Mouse (Mus musculus) C2C12 (cell line): Measurements from ENCODE around the gene Gm47289. TPM values are rescaled to one million over a fixed set of nuclear protein-coding genes. Genes with fewer than 3 reads are reported as not detected.

Experiments used
- H3K27me3 ChIP-seq: one replicate; pipeline ENCODE4 v1.6.1; 2011; ENCODE audit not compliant: control insufficient read depth, insufficient read depth, insufficient read length
- H3K36me3 ChIP-seq: one replicate; pipeline ENCODE4 v1.6.1; 2011; ENCODE audit not compliant: control insufficient read depth, insufficient read depth
- H3K4me3 ChIP-seq: one replicate; pipeline ENCODE4 v1.5.1; 2011; ENCODE audit warnings: mild to moderate bottlenecking, control low read depth; ENCODE audit not compliant: poor library complexity, insufficient read depth, severe bottlenecking
- H3K79me2 ChIP-seq: one replicate; pipeline ENCODE4 v1.6.1; 2011; ENCODE audit not compliant: control insufficient read depth, insufficient read depth
- H3K79me3 ChIP-seq: one replicate; pipeline ENCODE4 v1.6.1; 2011; ENCODE audit warnings: low read depth, control low read depth
- H3ac ChIP-seq: one replicate; pipeline ENCODE3; 2011; ENCODE audit warnings: low read depth; ENCODE audit not compliant: control insufficient read depth, insufficient read length
- CEBPB ChIP-seq: IDR thresholded peaks from one replicate; pipeline ENCODE4 v1.6.1; 2011; ENCODE audit warnings: low read depth, mild to moderate bottlenecking, control low read depth, moderate library complexity
- CTCF ChIP-seq: IDR thresholded peaks from one replicate; pipeline ENCODE4 v1.5.1; 2011; ENCODE audit not compliant: control insufficient read depth, insufficient read depth, insufficient read length
- FOSL1 ChIP-seq: IDR thresholded peaks from one replicate; pipeline ENCODE4 v1.8.0; 2011; ENCODE audit warnings: mild to moderate bottlenecking, low read length; ENCODE audit not compliant: poor library complexity, insufficient read depth, severe bottlenecking
- MAX ChIP-seq: IDR thresholded peaks from one replicate; pipeline ENCODE4 v1.6.1; 2011; ENCODE audit warnings: mild to moderate bottlenecking, control low read depth
- MYOD1 ChIP-seq: IDR thresholded peaks from one replicate; pipeline ENCODE4 v1.6.1; 2011; ENCODE audit warnings: low read depth; ENCODE audit not compliant: control insufficient read depth, insufficient read length
- MYOG ChIP-seq: IDR thresholded peaks from one replicate; pipeline ENCODE4 v1.6.1; 2011; ENCODE audit not compliant: control insufficient read depth, insufficient read length; ENCODE audit errors: extremely low read depth
- USF1 ChIP-seq: IDR thresholded peaks from one replicate; pipeline ENCODE4 v1.6.1; 2011; ENCODE audit warnings: low read depth, mild to moderate bottlenecking, control low read depth, moderate library complexity
- long read RNA-seq, 2 experiments: library from polyadenylated mRNA; unstranded; transcript quantifications; one replicate each; pipeline ENCODE4 v2.0.0; 2019 to 2020
- polyA plus RNA-seq: library from polyadenylated mRNA; unstranded; fragments of >200 nt; fragmentation: generic; extraction: Trizol; gene quantifications from one replicate; pipeline ENCODE4 v1.2.1, GENCODE M21; 2012; ENCODE audit warnings: missing spikeins

Gm47289 gene
- not detected for polyA plus RNA-seq
- long read RNA-seq, experiment 1: 0 reads
- long read RNA-seq, experiment 2: 0 reads

DNA sequence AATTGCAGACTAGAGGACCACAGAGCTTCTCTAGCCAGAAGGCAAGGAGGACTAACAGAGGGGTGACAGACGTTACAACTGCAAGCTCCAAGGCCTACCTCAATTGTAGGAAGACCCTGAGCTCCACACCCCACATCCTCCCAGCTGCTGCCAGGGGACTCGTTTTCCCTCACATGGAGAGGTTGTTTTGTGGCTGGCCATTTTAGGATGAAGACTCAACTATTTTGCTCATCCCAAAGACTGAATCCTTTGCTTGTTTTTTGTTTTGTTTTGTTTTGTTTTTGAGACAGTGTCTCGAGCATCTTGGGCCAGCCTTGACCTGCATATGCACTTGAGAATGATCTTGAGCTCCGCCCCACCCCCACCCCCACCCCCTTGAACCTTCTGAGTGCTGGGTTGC lies at the start of gene Gm47289:
Gene Gm47289 (plus strand): TSS at position 301 of the 400 bp plus-strand sequence.
- Histone ChIP-seq H3K36me3 (no peaks in the 10 kb centered on the region), H3K79me2 (no peaks in the 10 kb centered on the region), H3ac (no peak within 1 kb of the TSS), H3K27me3 (peaks cover 57% of the 10 kb centered on the region), H3K4me3 (no peak within 1 kb of the TSS), H3K79me3 (no peaks in the 10 kb centered on the region)
- no peak for TF ChIP-seq MYOD1
- TF ChIP-seq FOSL1: no peak
- TF ChIP-seq CTCF: no peak
- TF ChIP-seq MAX: no peak
- no peak for TF ChIP-seq USF1
- no peak for TF ChIP-seq CEBPB
- no peak for TF ChIP-seq MYOG

GRCm38 (mm10) chr9:119109685-119110353 lies 49.1 kb upstream of the Gm47289 start:
- Histone ChIP-seq H3K4me3 (no peak overlapping the region), H3K36me3 (no peaks in the 10 kb centered on the region), H3K79me3 (no peaks in the 10 kb centered on the region), H3K27me3 (no peaks in the 10 kb centered on the region), H3K79me2 (no peaks in the 10 kb centered on the region), H3ac (no peak overlapping the region)
- TF ChIP-seq MYOD1 (no peak), CEBPB (no peak), MYOG (no peak), MAX (no peak), CTCF (no peak), USF1 (no peak), FOSL1 (no peak)

GRCm38 (mm10) chr9:119110640-119111039 lies 48.3 kb upstream of the Gm47289 start:
- TF ChIP-seq MAX (no peak), CTCF (no peak), MYOG (no peak), CEBPB (no peak), USF1 (no peak), MYOD1 (no peak), FOSL1 (no peak)
- no peak overlapping the region for H3ac ChIP-seq
- no peaks in the 10 kb centered on the region for H3K27me3 ChIP-seq
- H3K79me2 ChIP-seq: no peaks in the 10 kb centered on the region
- H3K79me3 ChIP-seq: no peaks in the 10 kb centered on the region
- H3K4me3 ChIP-seq: no peak overlapping the region
- no peaks in the 10 kb centered on the region for H3K36me3 ChIP-seq

GRCm38 (mm10) chr9:119114911-119115310 lies 44.0 kb upstream of the Gm47289 start:
- TF ChIP-seq CTCF (no peak), USF1 (no peak), CEBPB (no peak), MYOG (no peak), MAX (no peak), MYOD1 (no peak), FOSL1 (no peak)
- no peak overlapping the region for H3ac ChIP-seq
- no peak overlapping the region for H3K4me3 ChIP-seq
- H3K27me3 ChIP-seq: no peaks in the 10 kb centered on the region
- H3K79me2 ChIP-seq: no peaks in the 10 kb centered on the region
- no peaks in the 10 kb centered on the region for H3K36me3 ChIP-seq
- no peaks in the 10 kb centered on the region for H3K79me3 ChIP-seq

GRCm38 (mm10) chr9:119119409-119120167 lies 39.4 kb upstream of the Gm47289 start:
- Histone ChIP-seq H3K4me3 (no peak overlapping the region), H3K36me3 (no peaks in the 10 kb centered on the region), H3K79me3 (no peaks in the 10 kb centered on the region), H3K27me3 (peaks cover 17% of the 10 kb centered on the region), H3K79me2 (no peaks in the 10 kb centered on the region), H3ac (no peak overlapping the region)
- TF ChIP-seq USF1: no peak
- no peak for TF ChIP-seq MYOG
- TF ChIP-seq CEBPB: no peak
- TF ChIP-seq MAX: no peak
- no peak for TF ChIP-seq FOSL1
- TF ChIP-seq MYOD1: no peak
- TF ChIP-seq CTCF: no peak
